Mouse (Mus musculus): ENCODE results near the gene Ubqln4.

DNA sequence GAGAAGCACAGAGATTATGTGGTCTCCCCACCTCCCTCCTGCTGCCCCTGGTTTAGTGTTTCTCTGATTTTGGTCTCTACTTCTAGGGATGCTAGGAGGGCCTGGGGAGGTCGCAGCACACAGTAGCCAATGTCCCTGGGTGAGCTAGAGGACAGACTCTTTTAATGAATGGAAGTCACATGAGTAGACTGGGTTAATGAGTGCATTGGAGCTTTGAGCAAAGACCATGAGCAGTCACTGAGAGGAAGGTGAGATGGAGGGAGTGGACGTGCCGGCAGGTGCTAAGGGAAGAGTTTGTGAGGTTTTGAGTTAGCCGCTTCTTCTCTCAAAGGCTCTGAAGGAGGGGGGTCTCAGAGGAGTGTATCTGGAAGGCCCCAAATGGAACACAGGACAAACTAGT lies 18.0 kb upstream of the Ubqln4 start:
- TF ChIP-seq CTCF (IDR thresholded peaks at IDR 0.05; ENCODE audit: control insufficient read depth, insufficient read depth, insufficient replicate concordance, low read depth, low read length) (no peak), POLR2A (IDR thresholded peaks at IDR 0.05; ENCODE audit: control insufficient read depth, low read depth, low read length) (no peak)

All from testis, adult 2 months (tissue).